Mouse (Mus musculus) cerebellum, adult 9-10 months (tissue): ENCODE measurements at regions not wholly inside any gene's neighbourhood (a gene's known extent, or its start where the extent isn't known, plus 50 kb on each side); places are given as distances from the start of the nearest gene placed in this dataset.

Experiments used
- DNase-seq: peaks from one replicate; pipeline ENCODE4 v3.0.0; 2022

DNA sequence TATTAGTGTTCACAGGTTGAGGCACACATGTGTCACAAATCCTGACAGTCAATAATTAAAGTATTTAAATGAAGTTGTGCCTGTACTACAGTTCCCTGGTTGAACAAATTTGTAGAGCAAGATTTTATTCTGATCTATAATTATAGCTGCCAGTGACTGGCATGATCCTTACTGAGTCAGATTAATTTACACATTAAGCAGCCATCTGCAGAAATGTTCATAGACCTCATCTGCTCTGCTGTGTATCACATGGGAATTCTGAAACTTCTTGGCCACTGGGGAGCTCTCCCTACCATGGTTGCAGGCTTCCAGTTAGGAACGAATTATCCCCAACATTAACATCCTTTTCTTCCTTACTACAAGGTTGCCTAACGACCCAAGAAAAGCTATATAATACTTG, 255.6 kb upstream of the Adgrl4 start:
- no peak for DNase-seq

DNA sequence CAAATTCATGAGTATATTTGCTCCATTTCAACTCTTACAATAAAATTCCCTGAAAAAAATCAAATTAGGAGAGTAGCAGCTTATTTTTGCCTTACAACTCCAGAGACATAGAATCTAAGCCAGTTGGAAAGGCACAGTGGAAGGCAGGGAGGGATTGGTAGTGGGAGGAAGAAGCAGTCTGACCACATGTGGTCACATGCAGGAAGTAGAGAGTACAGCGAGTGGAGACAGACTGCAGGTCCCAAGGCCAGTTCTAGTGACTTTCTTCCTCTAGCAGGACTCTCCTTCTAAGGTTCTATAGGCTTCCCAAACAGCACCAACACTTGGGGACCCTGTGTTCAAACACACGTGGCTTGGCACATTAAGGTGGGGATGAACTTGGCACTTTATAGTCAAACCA, 245.6 kb upstream of the Adgrl4 start:
- DNase-seq, result no peak

DNA sequence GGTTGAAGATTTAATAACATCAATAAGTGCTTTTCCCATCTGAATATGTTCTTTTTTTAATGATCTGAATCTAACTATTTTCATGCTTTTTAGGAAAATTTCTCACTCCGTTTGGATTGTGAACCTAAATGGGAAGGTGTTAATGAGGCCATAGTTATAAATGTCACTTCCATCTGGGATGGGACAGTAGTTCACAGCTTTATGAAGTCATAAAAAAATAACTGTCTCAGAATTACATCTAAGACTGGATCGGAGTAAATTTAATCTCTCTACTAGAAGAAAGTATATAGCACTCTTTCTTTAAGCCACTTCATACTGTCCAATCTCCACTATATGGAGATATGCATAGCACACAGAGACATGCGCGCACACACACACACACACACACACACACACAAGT, 226.7 kb upstream of the Adgrl4 start:
- DNase-seq, result no peak

DNA sequence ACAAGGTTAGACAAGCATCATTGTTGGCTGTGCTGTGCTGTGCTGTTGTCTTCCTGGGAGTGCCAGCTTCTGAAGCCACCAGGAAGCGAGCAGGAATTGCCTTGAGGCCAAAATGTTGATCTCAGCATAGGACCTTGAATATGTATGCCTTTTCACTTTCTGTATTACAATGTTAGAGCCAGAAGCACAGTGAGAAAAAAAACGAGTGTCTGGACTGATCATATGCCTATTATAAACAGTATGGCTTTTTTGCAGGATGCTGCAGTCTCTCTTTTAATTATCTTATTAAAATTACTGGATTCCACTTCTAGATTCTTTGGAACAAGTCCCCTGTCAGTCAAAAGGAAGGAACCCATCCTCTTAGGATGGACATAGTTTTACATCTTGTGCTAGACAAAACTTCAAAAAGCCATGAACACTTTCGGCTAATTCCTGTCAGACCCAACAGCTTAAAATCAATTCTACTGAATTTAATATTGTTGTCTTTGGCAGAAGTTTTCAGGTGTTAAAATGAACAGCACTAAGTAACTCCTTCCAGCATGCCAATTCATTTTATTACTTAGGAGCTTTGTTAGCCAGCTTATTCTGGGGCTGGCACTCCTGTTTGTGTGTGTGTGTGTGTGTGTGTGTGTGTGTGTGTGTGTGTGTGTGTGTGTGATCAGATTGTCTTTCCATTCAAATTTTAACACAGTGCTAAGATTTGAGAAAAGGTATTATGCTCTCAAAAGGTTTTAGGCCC, 220.8 kb upstream of the Adgrl4 start:
- DNase-seq, result no peak

DNA sequence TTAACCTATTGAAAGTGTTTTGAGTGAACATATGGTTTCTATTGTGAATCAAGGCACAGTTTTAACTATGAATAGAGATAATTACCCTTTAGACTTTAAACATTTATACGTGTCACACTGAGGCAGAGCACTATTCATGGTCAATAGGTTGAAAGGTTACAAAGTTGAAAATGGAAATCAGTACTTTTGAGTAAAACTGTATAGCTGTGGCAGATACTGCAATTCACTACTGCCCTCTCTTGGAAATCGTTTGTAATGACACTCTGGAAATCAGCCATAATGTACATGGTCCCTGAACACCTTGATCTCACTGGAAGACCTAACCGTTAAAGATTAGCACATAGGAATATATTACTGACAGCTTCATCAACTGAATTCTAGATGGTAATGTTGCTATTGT, 215.3 kb upstream of the Adgrl4 start:
- DNase-seq, result peak; percentile 19

DNA sequence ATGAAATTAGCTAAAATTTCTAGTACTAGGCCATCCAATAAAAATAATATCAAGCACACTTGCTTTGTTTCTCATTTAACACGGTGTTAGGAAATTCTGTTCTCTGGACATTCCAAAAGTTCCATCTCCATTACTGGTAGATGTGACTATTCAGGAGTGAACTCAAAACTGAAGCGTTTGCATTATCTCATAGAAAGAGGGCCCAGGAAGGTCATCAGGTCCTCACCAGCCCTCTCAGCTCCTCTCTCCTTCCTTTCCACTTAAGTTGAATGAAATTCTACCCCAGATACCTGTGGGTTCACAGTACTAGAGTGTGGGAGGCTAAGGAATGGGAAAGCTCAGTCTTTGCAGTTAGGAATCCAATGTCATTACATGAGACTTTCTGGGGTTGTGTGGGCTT, 185.2 kb upstream of the Adgrl4 start:
- DNase-seq, result no peak

DNA sequence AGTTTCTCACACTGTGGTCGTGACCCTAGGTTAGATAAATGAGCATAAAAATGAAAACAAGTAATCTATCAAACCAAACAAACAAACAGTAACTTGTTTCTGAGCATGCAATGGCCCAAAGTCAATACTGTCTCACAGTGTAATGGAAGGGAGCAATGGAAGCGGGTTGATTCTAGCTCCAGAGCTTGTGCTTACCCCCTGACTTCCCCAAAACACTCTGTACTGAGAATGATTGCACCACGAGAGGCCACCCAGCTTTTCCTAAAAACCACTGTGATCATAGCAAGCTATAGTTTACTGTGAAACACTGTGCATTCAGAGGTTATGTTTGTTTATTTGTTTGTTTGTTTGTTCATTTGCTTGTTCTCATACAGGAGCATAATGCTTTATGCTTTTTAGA, 174.9 kb upstream of the Adgrl4 start:
- no peak for DNase-seq

DNA sequence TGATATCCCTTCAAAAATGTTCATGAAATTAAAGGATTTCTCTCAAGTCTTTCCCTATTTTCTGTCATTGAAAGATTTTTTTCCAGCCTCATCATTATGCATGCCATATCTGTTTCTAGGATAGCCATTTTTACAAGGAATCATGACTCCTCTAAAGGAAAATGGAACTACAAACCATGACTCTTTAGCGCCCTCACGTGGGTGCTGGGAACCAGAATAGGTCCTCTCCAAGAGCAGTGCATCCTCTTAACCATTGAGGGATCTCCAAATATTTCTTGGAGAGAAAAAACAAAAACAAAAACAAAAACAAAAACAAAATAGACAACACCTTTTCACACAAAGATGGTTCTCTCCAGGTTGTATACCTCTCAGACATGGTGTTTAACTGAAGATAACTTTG, 172.0 kb upstream of the Adgrl4 start:
- DNase-seq, result no peak

DNA sequence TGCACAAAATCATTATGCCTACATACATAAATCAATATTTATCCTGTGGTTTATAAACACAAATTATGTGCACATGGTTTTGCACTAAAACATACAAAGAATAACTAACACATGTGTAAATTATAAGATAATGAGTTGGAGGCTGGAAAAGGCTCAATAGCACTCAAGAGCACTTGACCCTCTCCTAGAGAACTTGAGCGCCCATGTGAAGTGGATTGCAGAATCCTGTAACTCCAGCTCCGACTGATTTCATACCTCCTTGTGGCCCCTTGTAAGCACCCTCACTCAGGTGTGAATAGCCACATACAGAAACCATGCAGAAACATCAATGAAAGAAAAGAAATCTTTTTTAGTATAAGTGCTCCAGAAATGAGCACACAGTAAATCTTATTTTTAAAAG, 168.2 kb upstream of the Adgrl4 start:
- no peak for DNase-seq

DNA sequence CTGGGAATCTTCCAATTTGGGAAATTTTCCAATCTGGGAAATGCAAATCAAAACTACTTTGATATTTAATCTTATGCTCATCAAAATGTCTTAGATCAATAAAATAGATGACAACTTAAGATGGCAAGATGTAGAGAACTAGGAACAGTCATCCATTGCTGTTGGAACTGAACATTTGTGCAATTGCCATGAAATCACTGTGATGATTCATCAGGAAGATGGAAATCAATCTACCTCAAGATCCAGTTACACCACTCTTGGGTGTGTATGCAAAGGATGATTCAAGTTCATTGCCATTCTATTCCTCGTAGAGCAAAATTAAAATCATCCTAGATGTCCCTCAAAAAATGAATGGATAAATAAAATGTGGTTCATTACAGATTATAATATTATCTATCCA, 153.9 kb upstream of the Adgrl4 start:
- DNase-seq, result no peak

DNA sequence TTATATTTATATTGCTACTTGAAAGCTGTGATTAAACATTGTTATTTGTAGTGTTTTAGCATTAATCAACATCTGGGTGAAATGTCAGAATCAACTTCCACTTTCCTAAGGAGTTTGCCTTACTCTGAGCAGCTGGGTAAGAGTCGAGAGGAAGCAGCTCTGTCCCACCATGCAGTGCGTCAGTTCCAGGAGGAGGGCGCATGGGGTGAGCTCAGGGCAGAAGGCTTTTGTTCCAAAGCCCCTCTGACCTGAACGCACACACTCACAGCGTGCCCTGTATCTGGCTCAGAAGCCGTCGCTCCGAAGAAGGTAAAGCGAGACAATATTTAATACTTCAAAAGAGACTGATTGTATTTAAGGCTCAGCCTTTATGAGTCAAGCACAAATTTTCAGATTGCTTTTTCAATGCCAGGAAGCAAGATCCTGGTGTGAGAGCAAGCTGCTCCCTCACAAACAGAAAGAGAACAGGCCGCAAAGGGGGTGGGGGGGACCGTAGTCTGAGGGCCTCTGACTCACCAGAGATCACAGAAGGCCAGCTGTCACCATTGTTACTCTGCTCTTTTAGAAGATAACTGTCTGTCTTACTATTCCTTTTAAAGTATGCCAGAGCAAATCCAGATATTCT, 143.6 kb upstream of the Adgrl4 start:
- DNase-seq, result peak; percentile 76

DNA sequence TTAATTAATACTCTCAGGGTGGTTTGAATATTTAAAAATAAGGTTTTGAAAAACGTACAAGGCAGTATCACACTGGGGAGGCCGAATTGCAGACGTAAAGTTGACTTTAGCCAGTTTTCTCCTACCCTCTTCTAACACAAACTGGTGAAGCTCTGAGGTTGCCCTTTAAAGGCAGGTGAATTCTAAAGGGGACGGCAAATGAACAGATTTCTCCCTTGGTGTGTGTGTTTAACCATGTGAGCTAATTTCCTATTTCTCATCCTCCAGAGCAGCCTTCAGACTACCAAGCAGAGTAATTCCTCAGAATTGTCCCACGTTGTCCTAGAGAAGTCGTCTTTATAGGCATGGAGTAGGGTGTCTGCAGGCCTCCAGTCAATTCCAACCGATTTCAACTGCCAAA, 143.1 kb upstream of the Adgrl4 start:
- DNase-seq, result no peak

DNA sequence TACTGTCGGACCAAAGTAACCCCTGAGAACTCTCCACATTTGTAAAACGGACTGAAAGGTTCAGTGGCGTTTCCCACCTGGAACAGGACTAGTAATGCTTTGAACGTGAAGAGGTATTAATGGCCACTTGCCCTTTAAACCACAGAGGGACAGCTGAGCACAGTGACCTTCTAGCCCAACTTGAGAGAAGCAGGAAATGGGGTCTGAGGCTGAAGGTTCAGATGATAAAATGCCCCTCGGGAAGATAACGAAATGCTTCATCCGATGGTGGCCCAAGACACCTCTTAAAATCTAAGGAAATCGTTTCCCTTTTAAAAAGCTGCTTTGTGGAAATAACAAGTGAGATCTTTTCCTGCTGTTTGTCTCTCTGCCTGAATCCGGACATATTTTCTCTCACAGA, 142.7 kb upstream of the Adgrl4 start:
- DNase-seq, result no peak

DNA sequence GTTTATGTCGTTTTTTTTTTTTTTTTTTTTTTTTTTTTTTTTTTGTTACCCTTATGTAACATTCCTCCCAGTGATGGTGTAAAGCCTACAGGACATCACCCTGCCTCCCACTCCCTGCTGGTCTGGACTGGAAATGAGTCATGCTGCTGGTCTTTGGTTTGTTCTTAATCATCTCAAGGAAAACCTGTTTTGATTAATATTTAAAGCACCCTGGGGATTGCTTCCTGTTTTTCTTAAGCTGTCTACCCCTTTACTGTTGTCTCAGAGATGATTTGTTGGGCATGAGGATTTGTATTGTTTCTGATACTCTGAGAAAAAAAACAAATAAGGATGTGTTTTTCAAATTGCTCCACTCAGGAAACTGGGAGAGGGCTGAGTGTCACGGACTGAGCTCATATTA, 139.4 kb upstream of the Adgrl4 start:
- peak; percentile 54 for DNase-seq

DNA sequence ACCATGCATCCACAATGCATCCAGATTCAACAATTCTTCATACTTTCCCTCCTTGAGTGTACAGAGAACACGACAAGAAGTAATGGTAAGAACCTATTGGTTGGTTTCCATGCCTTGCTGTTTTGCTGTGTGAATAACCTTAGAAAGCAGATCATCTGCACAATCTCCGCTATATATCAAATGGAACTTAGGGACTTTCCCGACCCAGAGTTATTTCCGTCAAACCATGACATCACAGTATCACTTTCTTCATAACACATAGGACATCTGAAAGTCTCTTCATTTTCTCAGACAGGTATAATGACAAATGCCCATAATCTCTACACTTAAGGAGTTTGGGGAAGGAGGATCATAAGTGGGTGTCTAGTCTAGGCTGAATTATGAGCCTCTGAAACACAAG, 132.3 kb upstream of the Adgrl4 start:
- DNase-seq, result no peak

DNA sequence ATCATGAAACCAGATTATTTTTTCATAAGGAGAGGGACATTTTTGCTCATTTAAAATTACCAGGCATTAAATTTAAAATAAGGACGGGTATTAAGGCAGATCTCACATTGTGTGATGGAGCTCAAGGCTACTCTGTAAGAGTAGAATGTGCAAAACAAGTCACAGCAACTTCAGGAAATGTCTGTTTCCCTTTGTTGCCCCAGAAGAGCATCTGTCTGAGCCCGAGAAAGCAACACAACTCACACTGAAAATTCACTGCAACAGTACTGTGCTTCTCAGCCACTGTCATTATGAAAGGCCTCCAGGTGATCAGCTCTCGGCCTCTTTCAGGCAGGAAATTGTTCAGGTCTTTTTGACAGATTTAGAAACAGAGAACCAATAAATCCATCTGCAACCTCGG, 129.7 kb upstream of the Adgrl4 start:
- no peak for DNase-seq

DNA sequence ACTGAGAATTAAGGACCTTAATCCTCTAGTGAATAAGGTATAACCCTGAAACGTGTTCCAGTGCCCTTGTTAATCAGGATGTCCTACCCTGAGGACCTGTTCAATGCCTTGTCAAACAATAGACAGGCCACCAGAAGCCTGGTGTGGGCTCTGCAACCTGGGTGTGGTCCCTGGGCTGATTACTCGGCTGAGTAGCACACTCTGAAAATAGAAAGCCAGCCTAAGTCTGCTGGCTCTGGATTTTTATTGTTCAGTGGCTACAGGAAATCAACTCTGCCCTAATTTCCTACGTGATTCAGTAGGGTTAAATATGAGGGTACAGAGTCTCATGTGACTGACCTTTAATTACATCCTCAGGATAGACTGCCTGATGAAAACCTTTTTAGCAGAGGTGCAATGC, 113.9 kb upstream of the Adgrl4 start:
- DNase-seq, result no peak

DNA sequence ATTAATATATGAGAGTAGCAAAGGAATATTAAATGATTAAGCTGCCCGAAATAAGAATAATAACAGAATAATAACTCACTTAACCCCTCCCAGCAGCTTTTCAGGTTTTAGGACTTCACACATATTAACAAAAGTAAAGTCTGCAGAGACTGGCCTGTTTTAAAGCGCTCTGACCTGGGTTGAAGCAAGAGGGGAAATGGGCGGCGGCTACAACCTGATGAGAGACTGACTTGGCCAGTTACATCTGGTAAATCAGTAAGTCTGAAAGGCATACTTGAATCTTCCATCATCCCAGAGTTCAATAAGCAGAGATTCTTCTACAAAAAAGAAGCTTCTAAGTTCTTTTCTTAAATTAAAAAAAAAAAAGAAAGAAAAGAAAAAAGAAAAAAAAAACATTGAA, 107.9 kb upstream of the Adgrl4 start:
- no peak for DNase-seq

DNA sequence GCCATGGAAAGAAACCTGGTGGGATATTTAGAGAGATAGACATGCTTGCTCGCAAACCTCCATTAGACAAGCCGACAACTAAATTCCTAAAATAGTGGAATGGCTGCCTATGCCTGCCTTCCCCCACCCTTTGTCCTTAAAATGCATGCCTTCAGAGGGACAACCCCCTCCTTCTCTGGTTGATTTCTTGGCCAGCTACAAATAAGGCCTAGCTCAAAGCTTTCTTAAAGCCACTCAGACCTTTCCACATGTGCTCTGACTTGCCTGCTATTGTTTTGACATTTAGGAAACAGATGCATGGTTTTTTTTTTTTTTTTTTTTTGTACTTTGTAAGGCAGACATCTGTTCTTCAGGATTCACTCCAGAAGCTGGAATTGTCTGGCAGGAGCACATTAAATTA, 105.8 kb upstream of the Adgrl4 start:
- peak; percentile 4 for DNase-seq

DNA sequence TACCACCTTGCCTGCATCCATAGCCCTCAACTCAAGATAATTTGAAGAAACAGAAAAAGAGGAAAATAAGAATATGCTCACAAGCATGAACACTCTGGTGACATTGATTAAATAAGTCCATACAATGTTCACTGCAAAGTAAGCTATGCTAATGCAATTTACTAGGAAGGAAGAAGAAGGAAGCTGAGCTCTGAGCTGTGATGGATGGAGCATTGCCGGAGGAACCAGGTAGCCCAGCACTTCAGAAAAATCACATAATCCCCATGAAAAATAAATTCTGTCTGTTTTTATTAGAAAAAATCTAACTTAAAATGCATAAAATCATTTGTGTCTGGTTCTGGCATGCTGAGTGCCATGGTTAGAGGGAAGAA, 105.4 kb upstream of the Adgrl4 start:
- peak; percentile 13 for DNase-seq

DNA sequence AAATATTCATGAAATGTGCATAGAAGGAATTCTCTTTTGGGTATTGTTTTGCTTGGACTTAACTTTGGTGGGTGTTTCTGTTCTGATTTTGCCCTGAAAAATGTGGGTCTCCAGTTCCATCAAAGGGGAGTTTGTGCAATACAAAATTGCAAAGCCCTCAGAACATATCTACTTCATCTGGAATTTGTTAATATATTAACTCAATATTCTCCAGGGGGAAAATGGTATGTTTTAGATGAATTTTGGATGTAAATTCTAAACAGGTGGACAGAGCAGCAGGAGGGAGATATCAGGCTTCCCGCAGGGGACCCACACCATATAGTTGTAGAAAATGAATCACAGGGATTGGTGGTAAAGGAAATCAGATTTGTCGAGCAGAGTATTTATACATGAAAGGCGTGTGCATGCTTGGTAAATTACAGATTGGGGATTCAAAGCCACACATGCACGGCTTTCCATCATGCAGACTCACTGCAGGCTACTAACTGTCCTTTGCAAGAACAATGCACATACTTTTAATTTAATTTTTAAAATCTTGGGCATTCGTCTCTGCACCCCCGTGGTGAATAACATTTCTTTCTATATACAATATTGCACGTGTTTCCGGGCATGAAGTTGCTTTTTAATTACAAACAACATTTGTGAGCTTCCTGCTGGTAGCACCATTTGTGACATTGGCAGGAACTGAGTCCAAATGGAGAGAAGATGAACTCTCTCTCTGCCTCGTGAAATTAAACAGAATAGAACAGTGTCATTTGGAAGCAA, 104.8 kb upstream of the Adgrl4 start:
- DNase-seq, result peak; percentile 79

DNA sequence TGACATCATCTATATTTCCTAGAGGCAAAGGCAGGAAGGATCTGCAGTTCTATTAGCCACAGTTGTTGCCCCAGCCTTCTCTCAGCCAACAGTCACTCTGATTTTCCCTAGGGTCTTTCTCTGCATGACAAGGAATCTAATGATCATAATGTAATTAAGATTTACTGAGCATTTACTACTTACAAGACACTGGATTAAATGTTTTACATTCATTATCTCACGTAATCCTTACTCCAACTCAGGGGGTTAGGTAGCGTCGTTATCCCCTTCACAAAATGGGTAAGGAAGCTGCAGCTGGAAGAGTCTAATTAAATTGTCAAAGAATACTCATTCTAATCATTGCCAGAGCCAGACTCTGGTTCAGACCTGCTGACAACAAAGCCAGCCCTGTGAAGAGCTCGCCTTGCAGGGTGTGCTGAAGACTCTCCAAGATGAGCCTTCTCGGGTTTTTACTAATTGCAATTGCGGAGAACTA, 103.8 kb upstream of the Adgrl4 start:
- peak; percentile 14 for DNase-seq

DNA sequence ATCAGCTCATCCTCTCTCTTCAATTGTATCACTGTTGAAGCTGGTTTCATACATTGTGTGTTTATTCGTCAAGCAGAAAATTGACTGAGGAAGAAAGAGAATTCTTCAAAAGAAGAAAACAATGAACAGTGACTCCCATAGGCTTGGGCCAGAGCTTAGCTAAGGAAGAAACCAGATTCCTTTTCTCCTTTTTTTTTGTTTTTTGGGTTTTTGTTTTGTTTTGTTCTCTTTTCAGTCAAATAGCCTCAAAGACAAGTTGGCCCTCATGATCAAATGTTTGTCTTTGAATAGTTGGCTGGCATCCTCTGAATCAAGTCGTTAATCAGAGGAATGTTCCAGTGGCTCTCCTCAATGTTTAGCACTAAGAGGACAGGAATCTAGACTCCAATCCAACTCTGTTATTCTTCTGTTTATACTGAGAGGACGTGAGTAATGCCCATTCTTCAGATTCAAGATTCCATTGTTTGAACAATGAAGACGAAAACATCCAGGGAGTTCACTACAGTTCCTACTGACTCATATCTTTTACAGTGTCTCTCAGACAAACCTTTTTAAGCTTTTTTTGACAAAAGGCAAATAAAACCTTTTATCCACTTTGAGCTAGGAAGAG, 86.1 kb upstream of the Adgrl4 start:
- DNase-seq, result no peak

DNA sequence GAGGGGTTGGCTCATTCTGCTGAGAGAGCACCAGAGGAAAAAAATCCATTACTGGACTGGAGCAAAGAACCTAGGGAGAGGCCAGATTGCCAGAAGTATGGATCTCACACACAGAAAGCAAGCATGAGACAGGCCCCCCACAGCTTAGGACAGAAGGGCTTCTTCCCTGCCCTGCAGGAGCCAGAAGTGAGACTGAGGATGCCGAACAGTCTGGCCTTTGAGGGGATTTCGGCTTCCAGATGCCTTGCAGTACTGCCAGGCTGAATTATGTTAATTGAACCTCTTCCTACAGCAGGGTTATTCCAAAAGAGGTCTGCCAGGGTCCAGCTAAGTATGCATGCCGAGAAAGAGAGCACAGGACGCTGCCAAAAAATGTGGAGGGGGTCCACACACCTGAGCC, 71.4 kb upstream of the Adgrl4 start:
- DNase-seq, result peak; percentile 87
